Mouse (Mus musculus) MN1 (cell line): ENCODE data around the gene Tmem237.

Experiments
- DNase-seq: peaks from one replicate; pipeline ENCODE4 v3.0.0-alpha.2; 2016; ENCODE audit warnings: low spot score

Gene Tmem237

DNA sequence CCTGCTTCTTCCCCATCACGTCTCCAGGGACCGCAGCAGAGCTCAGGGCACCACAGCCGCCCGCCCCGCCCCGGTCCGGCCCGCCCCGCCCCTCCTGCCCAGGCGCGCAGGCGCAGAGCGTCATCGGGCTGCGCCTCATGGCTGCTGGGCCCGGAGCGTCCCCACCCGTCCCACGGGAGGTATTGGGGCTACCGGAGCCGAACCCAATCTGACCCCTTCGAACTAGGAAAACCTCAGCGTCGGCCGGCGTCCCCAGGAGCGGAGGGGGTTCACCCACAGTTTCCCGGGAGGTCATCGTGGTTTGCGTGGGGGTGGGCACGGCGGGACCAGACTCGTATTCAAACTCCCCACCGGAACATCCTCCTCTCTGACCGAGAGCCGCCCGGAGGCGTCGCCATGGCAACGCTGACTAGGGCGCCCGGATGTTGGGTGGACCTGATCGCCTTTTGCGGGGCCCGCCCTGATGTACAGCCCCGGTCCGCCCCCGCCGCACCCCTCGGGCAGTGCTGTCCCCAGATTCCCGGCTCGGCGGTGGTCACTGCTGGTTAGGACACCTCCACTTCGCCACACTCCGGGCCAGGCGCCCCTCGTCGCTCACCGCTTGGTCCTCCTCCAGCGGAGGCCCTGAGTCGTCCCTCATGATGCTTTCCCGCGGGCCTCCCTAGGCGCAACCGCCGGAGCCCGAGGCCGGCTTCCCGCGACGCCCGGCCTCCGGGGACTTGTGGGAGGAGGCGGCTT is at the start of gene Tmem237:
Tmem237 (minus strand) TSS at position 689 of the 738 bp plus-strand sequence.
- peak; percentile 86 for DNase-seq

- no peak for DNase-seq
These were observed 49.4 kb upstream of the Tmem237 start for GRCm38 (mm10) chr1:59169586-59169985.

DNA sequence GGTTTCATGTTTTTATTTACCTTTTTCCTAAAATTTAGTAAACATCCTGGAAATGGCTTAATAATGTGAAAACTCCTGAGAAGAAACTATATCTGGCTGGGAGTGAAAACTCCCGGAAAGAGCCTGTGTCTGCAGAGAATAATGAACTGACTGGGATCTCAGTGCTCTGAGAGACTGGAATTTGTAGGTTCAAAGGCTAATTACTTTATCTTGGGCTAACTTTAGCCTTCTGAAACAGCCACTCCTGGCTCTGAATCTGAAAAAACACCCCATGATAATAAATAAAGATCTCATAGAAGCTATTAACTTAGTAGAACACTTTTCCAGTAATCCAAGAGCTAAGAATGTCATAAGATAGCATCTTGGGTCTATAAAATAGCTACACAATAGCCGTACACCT is 48.3 kb upstream of the Tmem237 start:
- DNase-seq, result no peak

DNA sequence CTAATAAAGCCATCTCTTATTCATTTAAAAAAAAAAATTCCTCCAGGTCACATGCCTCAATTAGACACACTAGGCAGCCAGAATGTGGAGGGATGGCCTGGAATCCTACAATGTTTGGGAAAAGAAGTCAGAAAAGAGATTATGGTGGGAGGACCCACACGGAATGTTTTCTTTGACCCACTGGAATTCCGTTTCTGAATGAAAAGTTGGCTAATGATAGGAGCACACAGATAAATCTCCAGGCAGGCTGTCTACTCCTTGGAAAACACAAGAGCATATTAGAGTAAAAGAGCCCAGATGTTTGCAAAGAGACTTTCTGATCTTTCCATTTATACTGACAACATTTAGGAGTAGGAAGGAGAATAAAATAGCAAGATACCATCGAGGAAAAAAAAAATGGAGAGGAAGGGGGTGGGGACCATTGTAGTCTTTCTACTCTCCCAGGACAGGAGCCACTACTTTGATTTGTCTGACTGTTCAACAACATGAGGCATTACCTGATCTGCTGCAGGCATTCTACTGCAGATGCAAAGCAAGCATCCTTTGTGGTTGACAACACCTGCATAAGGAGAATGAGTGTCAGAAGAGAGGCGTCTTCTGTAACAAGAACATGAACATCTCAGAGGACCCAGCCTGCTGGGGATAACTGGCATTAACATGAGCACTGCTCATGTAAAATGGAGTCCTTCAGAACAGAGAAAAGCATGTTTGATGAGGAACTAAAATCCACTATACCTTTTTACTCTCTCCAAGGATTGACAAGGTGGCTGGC is 47.6 kb upstream of the Tmem237 start:
- no peak for DNase-seq

DNA sequence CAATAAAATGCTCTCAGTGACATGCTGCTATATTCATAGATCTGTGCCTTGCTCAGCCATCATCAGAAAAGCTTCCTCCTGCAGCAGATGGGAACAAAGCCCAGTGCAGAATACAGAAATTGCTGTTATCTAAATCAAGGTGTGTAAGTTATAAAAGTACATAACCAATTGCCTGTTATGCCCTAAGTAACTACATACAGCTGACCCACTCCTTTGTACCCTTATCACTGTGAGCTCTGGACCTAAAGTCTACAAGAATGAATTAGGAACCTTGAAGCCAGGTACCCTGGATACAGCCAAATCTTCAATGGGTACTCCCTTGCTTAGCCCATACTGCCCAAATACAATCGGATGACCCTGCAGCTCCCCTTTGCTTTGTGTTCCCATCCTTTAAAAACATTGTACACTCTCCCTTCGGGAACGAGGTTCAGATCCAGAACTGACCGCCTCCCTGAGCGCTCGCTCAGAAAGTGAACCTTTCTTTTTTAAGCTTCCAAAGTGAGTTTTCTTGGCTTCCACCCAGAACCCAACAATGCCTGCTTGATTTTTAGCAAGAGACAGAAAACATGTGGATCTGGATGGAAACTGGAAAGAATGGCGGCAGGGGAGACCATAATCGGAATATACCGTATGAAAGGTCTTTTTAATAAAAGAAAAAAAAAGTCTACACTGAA is 46.2 kb upstream of the Tmem237 start:
- no peak for DNase-seq

DNA sequence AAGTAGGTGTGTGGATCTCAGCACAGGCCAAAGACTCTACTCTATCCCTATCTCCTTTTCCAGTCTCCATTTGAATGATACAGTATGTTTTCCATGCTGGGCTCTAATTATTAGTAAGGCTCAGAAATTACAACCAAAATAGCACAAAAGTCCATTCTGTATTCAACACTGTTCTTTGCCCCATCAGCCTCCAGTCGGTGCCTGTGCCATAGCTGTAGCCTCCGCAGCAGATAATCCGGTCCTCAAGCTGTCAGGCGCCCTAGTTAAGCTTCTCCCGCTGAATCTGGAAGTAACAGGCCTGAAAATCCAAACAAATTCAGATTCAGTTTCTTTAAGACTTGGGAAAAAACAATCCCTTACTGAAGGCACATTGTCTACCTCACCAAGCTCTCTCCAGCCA is 43.7 kb upstream of the Tmem237 start:
- no peak for DNase-seq

DNA sequence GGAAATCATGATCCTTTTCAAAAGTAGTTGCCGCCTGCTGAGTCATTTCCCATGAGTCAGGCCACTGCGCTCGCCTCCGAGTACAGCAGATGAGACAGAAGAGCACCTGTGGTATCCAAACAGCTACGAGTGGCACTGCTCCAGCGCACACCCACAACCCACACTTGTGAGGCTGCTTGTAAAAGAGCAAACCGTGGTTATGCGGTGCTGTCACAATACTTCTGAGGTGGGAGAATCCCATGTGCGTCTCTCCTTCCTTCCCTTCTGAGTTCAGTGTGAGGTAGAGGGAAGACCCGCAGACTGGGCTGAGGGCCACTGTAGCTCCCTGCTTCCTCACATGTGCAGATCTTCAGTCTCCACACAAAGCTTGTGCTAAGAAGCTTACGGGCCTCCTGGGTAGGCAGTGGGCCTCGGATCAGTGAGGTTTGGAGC is 42.8 kb upstream of the Tmem237 start, which contains the start of gene Mpp4:
Mpp4 (minus strand) TSS at position 360 of the 432 bp plus-strand sequence.
- DNase-seq, result peak; percentile 23

GRCm38 (mm10) chr1:59162309-59163024 is 42.3 kb upstream of the Tmem237 start:
- no peak for DNase-seq

- DNase-seq, result no peak
These were observed 41.2 kb upstream of the Tmem237 start for GRCm38 (mm10) chr1:59161396-59161795.

GRCm38 (mm10) chr1:59160871-59161270 is 40.7 kb upstream of the Tmem237 start:
- no peak for DNase-seq

GRCm38 (mm10) chr1:59159136-59159535 is 38.9 kb upstream of the Tmem237 start:
- DNase-seq, result no peak

GRCm38 (mm10) chr1:59158498-59158897 is 38.3 kb upstream of the Tmem237 start:
- DNase-seq, result no peak

- DNase-seq, result no peak
These were observed 37.6 kb upstream of the Tmem237 start for GRCm38 (mm10) chr1:59157846-59158245.

- no peak for DNase-seq
These were observed 32.1 kb upstream of the Tmem237 start for GRCm38 (mm10) chr1:59152346-59152745.

DNA sequence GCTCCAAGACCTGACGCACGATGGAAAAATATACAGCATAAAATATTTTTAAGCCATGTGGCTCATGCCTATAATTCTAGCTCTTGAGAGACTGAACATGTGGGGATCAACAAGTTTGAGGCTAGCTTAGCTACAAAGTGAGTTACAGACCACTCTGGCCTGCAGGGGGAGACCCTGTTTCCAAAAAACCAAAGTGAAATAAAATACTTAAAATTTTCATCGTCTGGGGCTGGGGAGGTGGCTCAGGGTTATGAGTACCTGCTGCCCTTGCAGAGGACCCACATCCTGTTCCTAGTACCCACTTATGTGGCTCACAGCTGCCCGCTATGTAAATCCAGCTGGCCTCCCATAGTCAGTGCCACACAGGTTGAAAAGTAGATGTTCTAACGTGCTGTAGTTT is 30.3 kb upstream of the Tmem237 start:
- no peak for DNase-seq

GRCm38 (mm10) chr1:59144543-59144942 is 24.3 kb upstream of the Tmem237 start:
- DNase-seq, result no peak

- DNase-seq, result peak; percentile 48
These were observed 22.6 kb upstream of the Tmem237 start for GRCm38 (mm10) chr1:59142809-59143208.

- peak; percentile 32 for DNase-seq
These were observed 14.2 kb upstream of the Tmem237 start for GRCm38 (mm10) chr1:59134419-59134818.

- no peak for DNase-seq
These were observed 8.7 kb upstream of the Tmem237 start for GRCm38 (mm10) chr1:59128879-59129278.

DNA sequence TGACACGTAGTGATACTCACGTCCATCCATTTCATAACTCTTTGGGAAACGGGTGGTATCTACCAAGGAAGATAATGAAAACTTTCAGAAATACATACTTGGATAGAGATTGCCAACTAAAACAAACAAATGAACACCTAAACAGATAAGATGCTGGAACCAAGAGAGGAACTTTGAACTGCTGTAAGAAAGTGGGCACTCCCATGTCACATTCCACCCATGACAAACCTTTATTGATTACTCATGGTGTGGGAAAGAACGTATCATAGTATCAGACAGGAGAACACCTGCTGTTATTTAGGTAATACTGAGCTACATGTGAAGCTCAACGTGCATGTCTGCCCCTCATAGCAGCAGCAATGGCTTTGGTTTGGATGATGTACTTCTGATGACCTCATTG is 5.3 kb upstream of the Tmem237 start:
- DNase-seq, result no peak

DNA sequence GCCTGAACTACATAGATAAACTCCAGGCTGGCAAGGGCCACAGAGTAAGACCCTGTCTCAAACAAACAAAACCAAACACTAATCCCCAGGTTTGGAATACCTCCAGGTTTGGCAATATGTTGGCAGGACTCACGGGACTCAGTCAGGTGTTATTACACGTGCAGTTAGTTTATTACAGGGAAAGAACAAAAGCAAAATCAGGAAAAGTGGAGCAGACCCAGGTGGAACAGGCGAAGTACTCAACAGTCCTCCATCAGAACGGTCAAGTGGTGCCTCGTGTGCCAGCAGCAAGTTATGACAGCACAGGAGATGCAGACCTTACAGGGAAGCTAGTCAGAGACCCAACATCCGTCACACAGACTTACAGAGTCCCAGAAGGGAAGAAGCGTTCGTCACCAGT is 9.7 kb downstream of the Tmem237 start:
- DNase-seq, result no peak

DNA sequence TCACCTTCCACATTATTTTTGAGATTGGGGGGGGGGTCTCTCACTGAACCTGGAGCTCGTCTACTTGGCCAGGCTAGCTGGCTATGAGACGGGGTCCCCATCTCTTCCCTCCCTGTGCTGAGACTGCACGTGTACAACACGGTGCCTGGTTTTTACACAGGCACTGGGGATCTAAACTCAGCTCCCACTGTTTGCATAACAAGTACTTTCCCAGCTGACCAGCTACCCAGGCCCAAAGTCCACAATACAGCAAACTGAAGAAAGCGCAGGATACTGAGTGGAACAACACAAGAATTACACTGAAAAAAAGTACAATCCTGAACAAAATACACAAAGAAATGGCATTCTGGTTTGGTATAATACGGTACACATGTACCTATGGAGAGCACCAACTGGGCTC is 18.1 kb downstream of the Tmem237 start:
- DNase-seq, result no peak
